Mouse (Mus musculus): Measurements from ENCODE around the gene Sox11.

GRCm38 (mm10) chr12:27341130-27341870 lies 1.1 kb downstream of the Sox11 start:
- TF ChIP-seq POLR2A (IDR thresholded peaks at IDR 0.05; ENCODE audit: borderline replicate concordance, extremely low read depth, insufficient read depth, insufficient read length, poor library complexity, severe bottlenecking) (no peak), CTCF (IDR thresholded peaks at IDR 0.05; ENCODE audit: borderline replicate concordance, extremely low read depth, insufficient read depth, insufficient read length) (no peak)

Data from brain, embryonic 14.5 days (tissue).